Mouse (Mus musculus): ENCODE results near the gene Gimap7. TPM values are rescaled to one million over a fixed set of nuclear protein-coding genes. Genes with fewer than 3 reads are reported as not detected.
"Not testable (repeated sequence)": the region's sequence is repeated elsewhere in the genome, so short reads cannot be mapped to it uniquely, and the experiment has no call there.

Gene Gimap7
- polyA plus RNA-seq, 1 experiment from 2014 or later: not detected

GRCm38 (mm10) chr6:48679701-48680100 lies 38.7 kb upstream of the Gimap7 start:
- H3K27ac ChIP-seq (ENCODE audit: low read depth, low read length): no peak overlapping the region
- ATAC-seq: no peak
- 85% methylated on average over 6 of the region's 6 CpGs for WGBS
- H3K9me3 ChIP-seq (replicated peaks; ENCODE audit: control insufficient read depth, low read length): no peaks in the 10 kb centered on the region
- no peak overlapping the region for H3K4me2 ChIP-seq (ENCODE audit: low read length)
- no peak for DNase-seq (ENCODE audit: low spot score)
- H3K36me3 ChIP-seq (ENCODE audit: control insufficient read depth, insufficient read depth, low read length): no peaks in the 10 kb centered on the region
- no peak overlapping the region for H3K4me3 ChIP-seq (ENCODE audit: low read depth, low read length)
- no peaks in the 10 kb centered on the region for H3K4me1 ChIP-seq (ENCODE audit: control insufficient read depth, insufficient read depth, low read length)
- H3K27me3 ChIP-seq (replicated peaks; ENCODE audit: control insufficient read depth, insufficient read depth, low read length): no peaks in the 10 kb centered on the region
- H3K9ac ChIP-seq (ENCODE audit: low read length): no peak overlapping the region

- H3K27me3 ChIP-seq (replicated peaks; ENCODE audit: control insufficient read depth, insufficient read depth, low read length): no peaks in the 10 kb centered on the region
- H3K27ac ChIP-seq (ENCODE audit: low read depth, low read length): no peak overlapping the region
- H3K4me3 ChIP-seq (ENCODE audit: low read depth, low read length): no peak overlapping the region
- ATAC-seq: no peak
- no peaks in the 10 kb centered on the region for H3K9me3 ChIP-seq (replicated peaks; ENCODE audit: control insufficient read depth, low read length)
- 80% methylated on average over 5 of the region's 5 CpGs for WGBS
- H3K9ac ChIP-seq (ENCODE audit: low read length): no peak overlapping the region
- H3K4me1 ChIP-seq (ENCODE audit: control insufficient read depth, insufficient read depth, low read length): no peaks in the 10 kb centered on the region
- no peak for DNase-seq (ENCODE audit: low spot score)
- H3K4me2 ChIP-seq (ENCODE audit: low read length): no peak overlapping the region
- no peaks in the 10 kb centered on the region for H3K36me3 ChIP-seq (ENCODE audit: control insufficient read depth, insufficient read depth, low read length)
These were observed 38.0 kb upstream of the Gimap7 start for GRCm38 (mm10) chr6:48680421-48680820.

GRCm38 (mm10) chr6:48681472-48682090 lies 36.8 kb upstream of the Gimap7 start:
- no peak for DNase-seq (ENCODE audit: low spot score)
- Histone ChIP-seq H3K4me3 (ENCODE audit: low read depth, low read length) (no peak overlapping the region), H3K4me1 (ENCODE audit: control insufficient read depth, insufficient read depth, low read length) (no peaks in the 10 kb centered on the region), H3K36me3 (ENCODE audit: control insufficient read depth, insufficient read depth, low read length) (no peaks in the 10 kb centered on the region), H3K9me3 (replicated peaks; ENCODE audit: control insufficient read depth, low read length) (no peaks in the 10 kb centered on the region), H3K27me3 (replicated peaks; ENCODE audit: control insufficient read depth, insufficient read depth, low read length) (no peaks in the 10 kb centered on the region), H3K27ac (ENCODE audit: low read depth, low read length) (no peak overlapping the region), H3K4me2 (ENCODE audit: low read length) (no peak overlapping the region), H3K9ac (ENCODE audit: low read length) (no peak overlapping the region)
- ATAC-seq: no peak
- WGBS: 80% methylated on average over 3 of the region's 3 CpGs

- H3K4me3 ChIP-seq (ENCODE audit: low read depth, low read length): no peak overlapping the region
- no peaks in the 10 kb centered on the region for H3K27me3 ChIP-seq (replicated peaks; ENCODE audit: control insufficient read depth, insufficient read depth, low read length)
- no peaks in the 10 kb centered on the region for H3K4me1 ChIP-seq (ENCODE audit: control insufficient read depth, insufficient read depth, low read length)
- WGBS: 80% methylated on average over 4 of the region's 4 CpGs
- H3K27ac ChIP-seq (ENCODE audit: low read depth, low read length): no peak overlapping the region
- H3K36me3 ChIP-seq (ENCODE audit: control insufficient read depth, insufficient read depth, low read length): no peaks in the 10 kb centered on the region
- ATAC-seq (no peak), DNase-seq (ENCODE audit: low spot score) (no peak)
- no peak overlapping the region for H3K9ac ChIP-seq (ENCODE audit: low read length)
- no peaks in the 10 kb centered on the region for H3K9me3 ChIP-seq (replicated peaks; ENCODE audit: control insufficient read depth, low read length)
- no peak overlapping the region for H3K4me2 ChIP-seq (ENCODE audit: low read length)
These were observed 36.1 kb upstream of the Gimap7 start for GRCm38 (mm10) chr6:48682271-48682670.

- H3K9ac ChIP-seq (ENCODE audit: low read length); H3K27ac ChIP-seq (ENCODE audit: low read depth, low read length); H3K4me3 ChIP-seq (ENCODE audit: low read depth, low read length); H3K4me2 ChIP-seq (ENCODE audit: low read length); H3K4me1 ChIP-seq (ENCODE audit: control insufficient read depth, insufficient read depth, low read length); H3K9me3 ChIP-seq (replicated peaks; ENCODE audit: control insufficient read depth, low read length); ATAC-seq; DNase-seq (ENCODE audit: low spot score); H3K36me3 ChIP-seq (ENCODE audit: control insufficient read depth, insufficient read depth, low read length); H3K27me3 ChIP-seq (replicated peaks; ENCODE audit: control insufficient read depth, insufficient read depth, low read length): not testable (repeated sequence)
- WGBS: 93% methylated on average over 3 of the region's 4 CpGs
These were observed 35.1 kb upstream of the Gimap7 start for GRCm38 (mm10) chr6:48683263-48683821.

GRCm38 (mm10) chr6:48684319-48684718 lies 34.1 kb upstream of the Gimap7 start, which contains the start of gene Gimap4:
Gimap4 (plus strand) TSS chr6:48684549.
- WGBS: 79% methylated on average over 5 of the region's 5 CpGs
- Histone ChIP-seq H3K4me2 (ENCODE audit: low read length) (no peak within 1 kb of the TSS), H3K27ac (ENCODE audit: low read depth, low read length) (no peak within 1 kb of the TSS), H3K4me1 (ENCODE audit: control insufficient read depth, insufficient read depth, low read length) (no peaks in the 10 kb centered on the region), H3K36me3 (ENCODE audit: control insufficient read depth, insufficient read depth, low read length) (no peaks in the 10 kb centered on the region), H3K4me3 (ENCODE audit: low read depth, low read length) (no peak within 1 kb of the TSS), H3K9ac (ENCODE audit: low read length) (no peak within 1 kb of the TSS), H3K27me3 (replicated peaks; ENCODE audit: control insufficient read depth, insufficient read depth, low read length) (no peaks in the 10 kb centered on the region), H3K9me3 (replicated peaks; ENCODE audit: control insufficient read depth, low read length) (no peaks in the 10 kb centered on the region)
- DNase-seq (ENCODE audit: low spot score) (no peak), ATAC-seq (no peak)

GRCm38 (mm10) chr6:48684806-48685205 lies 33.6 kb upstream of the Gimap7 start:
- no peak for DNase-seq (ENCODE audit: low spot score)
- no peaks in the 10 kb centered on the region for H3K36me3 ChIP-seq (ENCODE audit: control insufficient read depth, insufficient read depth, low read length)
- 56% methylated on average over 4 of the region's 4 CpGs for WGBS
- H3K9me3 ChIP-seq (replicated peaks; ENCODE audit: control insufficient read depth, low read length): no peaks in the 10 kb centered on the region
- H3K9ac ChIP-seq (ENCODE audit: low read length): no peak overlapping the region
- no peaks in the 10 kb centered on the region for H3K4me1 ChIP-seq (ENCODE audit: control insufficient read depth, insufficient read depth, low read length)
- no peak overlapping the region for H3K4me3 ChIP-seq (ENCODE audit: low read depth, low read length)
- H3K4me2 ChIP-seq (ENCODE audit: low read length): no peak overlapping the region
- no peaks in the 10 kb centered on the region for H3K27me3 ChIP-seq (replicated peaks; ENCODE audit: control insufficient read depth, insufficient read depth, low read length)
- ATAC-seq: no peak
- no peak overlapping the region for H3K27ac ChIP-seq (ENCODE audit: low read depth, low read length)

- Histone ChIP-seq H3K9ac (ENCODE audit: low read length) (no peak overlapping the region), H3K27ac (ENCODE audit: low read depth, low read length) (no peak overlapping the region), H3K9me3 (replicated peaks; ENCODE audit: control insufficient read depth, low read length) (no peaks in the 10 kb centered on the region), H3K4me2 (ENCODE audit: low read length) (no peak overlapping the region), H3K4me1 (ENCODE audit: control insufficient read depth, insufficient read depth, low read length) (no peaks in the 10 kb centered on the region), H3K36me3 (ENCODE audit: control insufficient read depth, insufficient read depth, low read length) (no peaks in the 10 kb centered on the region), H3K4me3 (ENCODE audit: low read depth, low read length) (no peak overlapping the region), H3K27me3 (replicated peaks; ENCODE audit: control insufficient read depth, insufficient read depth, low read length) (no peaks in the 10 kb centered on the region)
- ATAC-seq (no peak), DNase-seq (ENCODE audit: low spot score) (no peak)
- WGBS: 74% methylated on average over 2 of the region's 2 CpGs
These were observed 33.2 kb upstream of the Gimap7 start for GRCm38 (mm10) chr6:48685251-48685650.
